Mouse (Mus musculus) embryonic facial prominence, embryonic 12.5 days (tissue): ENCODE measurements around the gene Reep3. TPM values are rescaled to one million over a fixed set of nuclear protein-coding genes. Genes with fewer than 3 reads are reported as not detected.

Experiments
- ATAC-seq: fragments of 200-750 bp; cut with Nextera tagmentation; 2 replicates; pipeline ENCODE4 v1.8.0; 2017; ENCODE audit not compliant: insufficient number of reproducible peaks, insufficient read depth, low FRiP score, low TSS enrichment
- H3K27ac ChIP-seq: fragments of 300-500 bp; sonication (generic); 2 replicates; pipeline ENCODE4 v1.5.1; 2016; ENCODE audit warnings: mild to moderate bottlenecking
- H3K27me3 ChIP-seq: fragments of 300-500 bp; sonication (generic); 2 replicates; pipeline ENCODE4 v1.6.1; 2016; ENCODE audit warnings: mild to moderate bottlenecking, moderate library complexity
- H3K36me3 ChIP-seq: fragments of 300-500 bp; sonication (generic); 2 replicates; pipeline ENCODE4 v1.6.1; 2016; ENCODE audit warnings: mild to moderate bottlenecking
- H3K4me1 ChIP-seq: fragments of 300-500 bp; sonication (generic); 2 replicates; pipeline ENCODE4 v1.6.1; 2016
- H3K4me2 ChIP-seq: fragments of 300-500 bp; sonication (generic); replicated peaks from 2 replicates; pipeline ENCODE4 v1.6.1; 2016; ENCODE audit warnings: mild to moderate bottlenecking, moderate library complexity
- H3K4me3 ChIP-seq: fragments of 300-500 bp; sonication (generic); 2 replicates; pipeline ENCODE4 v1.5.1; 2016; ENCODE audit warnings: mild to moderate bottlenecking
- H3K9ac ChIP-seq: fragments of 300-500 bp; sonication (generic); 2 replicates; pipeline ENCODE4 v1.6.1; 2016; ENCODE audit warnings: mild to moderate bottlenecking, moderate library complexity
- H3K9me3 ChIP-seq: fragments of 300-500 bp; sonication (generic); 2 replicates; pipeline ENCODE4 v1.6.1; 2016; ENCODE audit warnings: mild to moderate bottlenecking, moderate library complexity
- whole genome bisulfite sequencing: fragments of 180-500 bp; shearing (Covaris S2); methylation state at CpG from one replicate; pipeline ENCODE4 v1.1.7; 2016; 5-methylcytosine and 5-hydroxymethylcytosine counted together
- polyA plus RNA-seq: library from polyadenylated mRNA; unstranded; fragments of >200 nt; fragmentation: Nextera tagmentation; extraction: Ambion mirVana; gene quantifications from 2 replicates; pipeline ENCODE4 v1.2.1, GENCODE M21; 2016

The Reep3 gene
- polyA plus RNA-seq, 1 experiment from 2014 or later: 39.7 TPM

- Histone ChIP-seq H3K4me2 (no peak overlapping the region), H3K27me3 (no peaks in the 10 kb centered on the region), H3K4me1 (peaks cover 10% of the 10 kb centered on the region; the same call in 1 of the 2 replicates), H3K9me3 (no peaks in the 10 kb centered on the region), H3K4me3 (no peak overlapping the region), H3K27ac (peak overlapping the region; percentile 48), H3K9ac (no peak overlapping the region), H3K36me3 (peaks cover 10% of the 10 kb centered on the region; the same call in 1 of the 2 replicates)
- ATAC-seq: peak; percentile 76; the same call in 1 of the 2 replicates
- 50% methylated on average over 10 of the region's 10 CpGs for WGBS
Observed at GRCm38 (mm10) chr10:67025573-67026236, 71.0 kb downstream of the Reep3 start.

GRCm38 (mm10) chr10:67024391-67024790 is 72.4 kb downstream of the Reep3 start:
- no peak overlapping the region for H3K27ac ChIP-seq
- H3K4me1 ChIP-seq: peaks cover 10% of the 10 kb centered on the region; the same call in 1 of the 2 replicates
- WGBS: 97% methylated on average over 6 of the region's 6 CpGs
- H3K9ac ChIP-seq: no peak overlapping the region
- H3K4me3 ChIP-seq: no peak overlapping the region
- H3K4me2 ChIP-seq: no peak overlapping the region
- H3K27me3 ChIP-seq: no peaks in the 10 kb centered on the region
- no peak for ATAC-seq
- H3K9me3 ChIP-seq: no peaks in the 10 kb centered on the region
- H3K36me3 ChIP-seq: peaks cover 10% of the 10 kb centered on the region; the same call in 1 of the 2 replicates

GRCm38 (mm10) chr10:67023092-67023491 is 73.7 kb downstream of the Reep3 start:
- H3K27me3 ChIP-seq: no peaks in the 10 kb centered on the region
- WGBS: 91% methylated on average over 9 of the region's 9 CpGs
- no peaks in the 10 kb centered on the region for H3K9me3 ChIP-seq
- peaks cover 10% of the 10 kb centered on the region; the same call in 1 of the 2 replicates for H3K36me3 ChIP-seq
- no peak overlapping the region for H3K9ac ChIP-seq
- no peak overlapping the region for H3K27ac ChIP-seq
- H3K4me2 ChIP-seq: no peak overlapping the region
- ATAC-seq: no peak
- peaks cover 10% of the 10 kb centered on the region; the same call in 1 of the 2 replicates for H3K4me1 ChIP-seq
- H3K4me3 ChIP-seq: no peak overlapping the region

GRCm38 (mm10) chr10:67021494-67021893 is 75.3 kb downstream of the Reep3 start:
- ATAC-seq: no peak
- Histone ChIP-seq H3K27ac (no peak overlapping the region), H3K9me3 (no peaks in the 10 kb centered on the region), H3K27me3 (no peaks in the 10 kb centered on the region), H3K36me3 (peaks cover 10% of the 10 kb centered on the region; the same call in 1 of the 2 replicates), H3K4me3 (no peak overlapping the region), H3K9ac (no peak overlapping the region), H3K4me1 (peaks cover 19% of the 10 kb centered on the region), H3K4me2 (no peak overlapping the region)
- 93% methylated on average over 13 of the region's 13 CpGs for WGBS

- Histone ChIP-seq H3K4me2 (no peak overlapping the region), H3K27me3 (no peaks in the 10 kb centered on the region), H3K4me3 (no peak overlapping the region), H3K27ac (no peak overlapping the region), H3K9me3 (no peaks in the 10 kb centered on the region), H3K4me1 (peaks cover 9% of the 10 kb centered on the region; the same call in 1 of the 2 replicates), H3K9ac (no peak overlapping the region), H3K36me3 (peaks cover 10% of the 10 kb centered on the region)
- WGBS: 62% methylated on average over 6 of the region's 6 CpGs
- ATAC-seq: no peak
Observed at GRCm38 (mm10) chr10:67018875-67019274, 77.9 kb downstream of the Reep3 start.

GRCm38 (mm10) chr10:67017891-67018290 is 78.9 kb downstream of the Reep3 start:
- Histone ChIP-seq H3K9ac (no peak overlapping the region), H3K9me3 (no peaks in the 10 kb centered on the region), H3K4me1 (peaks cover 9% of the 10 kb centered on the region; the same call in 1 of the 2 replicates), H3K36me3 (peaks cover 10% of the 10 kb centered on the region), H3K4me3 (no peak overlapping the region), H3K4me2 (no peak overlapping the region), H3K27me3 (no peaks in the 10 kb centered on the region), H3K27ac (no peak overlapping the region)
- ATAC-seq: no peak
- 88% methylated on average over 4 of the region's 4 CpGs for WGBS

- 0 out of 2 replicates have a peak overlapping the region, but pooled peaks have one; percentile 11 for H3K27ac ChIP-seq
- H3K4me2 ChIP-seq: no peak overlapping the region
- no peak overlapping the region for H3K4me3 ChIP-seq
- peaks cover 10% of the 10 kb centered on the region for H3K36me3 ChIP-seq
- no peaks in the 10 kb centered on the region for H3K9me3 ChIP-seq
- ATAC-seq: no peak
- 58% methylated on average over 2 of the region's 2 CpGs for WGBS
- no peak overlapping the region for H3K9ac ChIP-seq
- peaks cover 9% of the 10 kb centered on the region; the same call in 1 of the 2 replicates for H3K4me1 ChIP-seq
- H3K27me3 ChIP-seq: no peaks in the 10 kb centered on the region
Observed at GRCm38 (mm10) chr10:67017315-67017714, 79.4 kb downstream of the Reep3 start.

GRCm38 (mm10) chr10:67016615-67017278 is 80.0 kb downstream of the Reep3 start:
- H3K4me3 ChIP-seq: no peak overlapping the region
- no peaks in the 10 kb centered on the region for H3K9me3 ChIP-seq
- no peaks in the 10 kb centered on the region for H3K27me3 ChIP-seq
- H3K4me1 ChIP-seq: peaks cover 9% of the 10 kb centered on the region; the same call in 1 of the 2 replicates
- no peak; the same call in 1 of the 2 replicates for ATAC-seq
- H3K9ac ChIP-seq: no peak overlapping the region
- H3K36me3 ChIP-seq: peaks cover 10% of the 10 kb centered on the region
- 58% methylated on average over 4 of the region's 4 CpGs for WGBS
- no peak overlapping the region for H3K4me2 ChIP-seq
- no peak overlapping the region for H3K27ac ChIP-seq

- peaks cover 9% of the 10 kb centered on the region; the same call in 1 of the 2 replicates for H3K4me1 ChIP-seq
- no peak overlapping the region for H3K27ac ChIP-seq
- no peaks in the 10 kb centered on the region for H3K9me3 ChIP-seq
- no peak overlapping the region for H3K4me3 ChIP-seq
- no peak overlapping the region for H3K9ac ChIP-seq
- H3K36me3 ChIP-seq: no peaks in the 10 kb centered on the region; the same call in 1 of the 2 replicates
- no peaks in the 10 kb centered on the region for H3K27me3 ChIP-seq
- WGBS: 62% methylated on average over 12 of the region's 12 CpGs
- no peak for ATAC-seq
- no peak overlapping the region for H3K4me2 ChIP-seq
Observed at GRCm38 (mm10) chr10:67014746-67015145, 82.0 kb downstream of the Reep3 start.

GRCm38 (mm10) chr10:67010521-67010920 is 86.2 kb downstream of the Reep3 start:
- no peaks in the 10 kb centered on the region; the same call in 1 of the 2 replicates for H3K36me3 ChIP-seq
- H3K4me3 ChIP-seq: no peak overlapping the region
- H3K27ac ChIP-seq: no peak overlapping the region
- 86% methylated on average over 12 of the region's 12 CpGs for WGBS
- H3K9ac ChIP-seq: no peak overlapping the region
- no peak for ATAC-seq
- H3K4me2 ChIP-seq: no peak overlapping the region
- H3K9me3 ChIP-seq: no peaks in the 10 kb centered on the region
- H3K27me3 ChIP-seq: no peaks in the 10 kb centered on the region
- H3K4me1 ChIP-seq: no peaks in the 10 kb centered on the region

GRCm38 (mm10) chr10:67004527-67005042 is 92.2 kb downstream of the Reep3 start:
- Histone ChIP-seq H3K9ac (no peak overlapping the region), H3K4me3 (peak overlapping the region; percentile 12; the same call in 1 of the 2 replicates), H3K4me1 (peaks cover 28% of the 10 kb centered on the region), H3K9me3 (no peaks in the 10 kb centered on the region), H3K36me3 (no peaks in the 10 kb centered on the region), H3K27ac (peak overlapping the region; percentile 94), H3K4me2 (peak overlapping the region; percentile 54), H3K27me3 (no peaks in the 10 kb centered on the region)
- ATAC-seq: no peak
- 3% methylated on average over 12 of the region's 12 CpGs for WGBS
